Mouse (Mus musculus): ENCODE measurements at regions not wholly inside any gene's neighbourhood (a gene's known extent, or its start where the extent isn't known, plus 50 kb on each side); places are given as distances from the start of the nearest gene placed in this dataset.
A peak's percentile ranks its signal among the peaks of the same experiment; 100 is the strongest.
"Not testable (repeated sequence)": the region's sequence is repeated elsewhere in the genome, so short reads cannot be mapped to it uniquely, and the experiment has no call there.

- not testable (repeated sequence) for DNase-seq
Measured at GRCm38 (mm10) chr12:80055894-80056293, 56.9 kb downstream of the Zfp36l1 start.

- no peak for DNase-seq
Measured at GRCm38 (mm10) chr12:80055394-80055793, 57.4 kb downstream of the Zfp36l1 start.

DNA sequence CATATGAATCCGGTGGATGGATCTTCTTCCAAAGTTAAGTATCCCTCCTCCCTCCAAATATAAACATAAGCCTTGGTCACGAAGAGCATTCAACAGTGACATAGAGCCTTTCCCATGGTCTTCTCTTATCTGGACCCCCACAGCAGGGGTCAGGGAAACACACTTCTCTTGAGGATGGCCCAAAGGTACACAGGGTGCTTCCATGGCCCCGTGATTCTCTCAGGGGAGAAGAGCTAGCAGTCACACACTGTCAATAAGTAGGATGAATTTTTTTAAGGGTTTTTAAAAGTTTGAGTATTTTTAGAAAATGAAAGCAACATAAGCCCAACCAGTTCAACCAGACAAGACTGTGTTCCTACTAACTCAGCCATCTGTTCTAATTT lies 58.2 kb downstream of the Zfp36l1 start:
- no peak for DNase-seq

- peak in 1 of 2 experiments; percentile 30 for DNase-seq
Measured at GRCm38 (mm10) chr12:80053902-80054654, 58.7 kb downstream of the Zfp36l1 start.

GRCm38 (mm10) chr12:80048215-80048979 lies 64.4 kb downstream of the Zfp36l1 start:
- DNase-seq: peak; percentile 83 to 90

DNA sequence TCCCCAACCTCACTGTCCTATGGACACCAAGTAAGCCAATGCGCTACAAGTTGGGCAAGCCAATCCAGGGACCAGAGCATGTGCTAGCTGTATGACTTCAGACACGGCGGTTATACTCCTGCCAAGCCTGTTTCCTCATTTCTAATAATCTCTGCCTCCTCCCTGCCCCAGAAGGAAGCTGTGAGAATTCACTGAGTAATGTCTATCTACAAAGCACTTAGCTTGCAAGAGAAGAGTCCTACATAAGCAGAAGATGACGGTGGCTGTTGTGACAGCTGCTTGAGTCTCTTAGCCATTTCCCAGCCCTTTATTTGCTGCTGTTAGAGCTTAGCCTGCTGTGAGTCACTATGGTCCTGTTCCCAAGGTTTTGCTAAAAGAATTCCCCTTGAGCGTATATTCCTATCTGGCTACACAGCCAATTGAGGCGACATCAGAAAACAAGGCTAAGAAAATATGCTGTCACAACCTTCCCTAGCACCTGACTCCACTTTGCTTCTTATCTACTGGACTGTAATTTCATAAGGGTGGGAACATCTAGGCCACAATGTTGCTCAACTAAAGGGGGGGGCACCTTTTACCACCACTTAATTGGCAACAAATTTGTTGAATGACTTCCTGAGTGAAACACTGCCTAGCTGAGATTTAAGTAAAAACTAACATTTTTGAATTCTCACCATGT lies 66.0 kb downstream of the Zfp36l1 start:
- DNase-seq: peak; percentile 52 to 65

DNA sequence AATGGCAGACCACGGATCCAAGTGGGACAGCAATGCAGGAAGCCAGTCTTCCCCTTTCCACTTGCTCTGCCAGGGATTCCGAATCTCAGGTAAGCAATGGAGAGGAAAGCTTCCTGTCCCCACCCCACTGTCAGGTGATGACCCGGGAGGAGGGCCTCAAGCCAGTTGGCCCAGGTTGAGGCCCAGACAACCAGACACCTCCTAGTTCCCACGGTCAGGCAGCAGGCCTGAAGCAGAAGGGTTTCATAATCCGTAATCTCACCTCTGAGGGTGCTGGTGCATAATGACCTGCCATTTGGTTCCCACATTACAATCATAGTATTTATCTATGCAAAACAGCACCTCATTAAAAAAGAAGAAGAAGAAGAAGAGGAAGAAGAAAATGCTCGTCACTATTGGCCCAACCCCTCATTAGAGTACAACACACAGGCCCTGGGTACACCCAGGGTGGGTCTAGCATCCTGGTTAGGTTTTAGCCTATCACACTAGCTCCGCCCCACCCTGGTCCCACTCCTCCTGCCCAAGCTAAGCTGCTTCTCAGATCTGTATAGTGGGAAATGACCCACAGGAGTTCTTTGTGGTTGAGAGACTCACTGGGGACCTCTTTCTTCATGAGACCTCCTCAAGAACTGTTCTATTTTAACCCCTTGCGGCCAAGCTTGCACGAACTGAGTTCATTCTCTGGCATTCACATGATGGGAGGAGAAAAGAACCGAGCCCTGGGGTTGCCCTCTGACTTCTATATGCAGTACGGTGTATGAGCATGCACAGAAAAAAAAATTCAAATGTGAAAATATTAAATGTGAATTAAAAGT lies 71.1 kb downstream of the Zfp36l1 start:
- peak in 1 of 2 experiments; percentile 28 for DNase-seq

DNA sequence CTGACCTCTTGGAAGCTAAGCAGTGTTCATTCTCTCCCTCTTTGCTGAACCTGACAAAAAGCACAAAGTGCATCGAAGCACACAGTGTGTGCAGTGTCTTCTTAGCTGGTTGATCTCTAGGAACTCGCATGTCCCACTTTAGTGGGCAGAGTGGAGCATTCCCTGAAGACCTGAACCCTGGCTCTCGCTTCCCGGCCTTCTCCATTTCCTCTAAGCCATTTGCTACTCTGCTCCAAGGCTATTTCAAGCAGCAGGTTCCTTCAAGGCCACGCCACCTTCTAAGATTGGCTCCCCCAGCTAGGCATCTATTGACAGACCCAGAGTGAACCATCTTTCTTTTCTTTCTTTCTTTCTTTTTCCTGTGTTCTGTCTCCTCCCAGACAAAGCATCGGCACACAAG lies 71.8 kb downstream of the Zfp36l1 start:
- no peak for DNase-seq

- DNase-seq: no peak
Measured at GRCm38 (mm10) chr12:80040233-80040632, 72.6 kb downstream of the Zfp36l1 start.

GRCm38 (mm10) chr12:80039150-80039549 lies 73.7 kb downstream of the Zfp36l1 start:
- DNase-seq: no peak

- DNase-seq: no peak
Measured at GRCm38 (mm10) chr12:80035500-80036271, 77.1 kb downstream of the Zfp36l1 start.

DNA sequence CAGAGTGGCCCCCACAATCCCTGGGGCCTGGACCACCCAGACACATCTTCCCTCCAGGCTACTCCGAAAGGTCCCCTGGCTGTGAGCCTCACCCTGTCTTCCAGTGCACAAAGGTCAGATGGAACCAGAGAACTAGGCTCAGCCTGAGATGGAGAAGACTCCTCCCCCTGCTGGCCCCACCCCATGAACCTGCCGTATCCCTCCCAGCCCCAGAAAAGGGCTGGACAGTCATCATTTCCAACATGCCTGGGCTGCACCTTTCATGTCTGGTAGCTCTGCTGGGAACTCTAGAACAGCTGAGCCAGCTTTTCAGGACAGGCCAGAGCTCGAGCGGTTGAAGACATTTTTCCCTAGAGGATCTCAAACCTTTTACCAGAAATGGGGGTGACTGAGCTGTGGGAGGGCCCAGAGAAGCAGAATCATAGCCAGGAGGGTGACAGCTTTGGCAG lies 77.8 kb downstream of the Zfp36l1 start:
- no peak for DNase-seq

- DNase-seq: no peak
Measured at GRCm38 (mm10) chr12:80034100-80034499, 78.7 kb downstream of the Zfp36l1 start.

DNA sequence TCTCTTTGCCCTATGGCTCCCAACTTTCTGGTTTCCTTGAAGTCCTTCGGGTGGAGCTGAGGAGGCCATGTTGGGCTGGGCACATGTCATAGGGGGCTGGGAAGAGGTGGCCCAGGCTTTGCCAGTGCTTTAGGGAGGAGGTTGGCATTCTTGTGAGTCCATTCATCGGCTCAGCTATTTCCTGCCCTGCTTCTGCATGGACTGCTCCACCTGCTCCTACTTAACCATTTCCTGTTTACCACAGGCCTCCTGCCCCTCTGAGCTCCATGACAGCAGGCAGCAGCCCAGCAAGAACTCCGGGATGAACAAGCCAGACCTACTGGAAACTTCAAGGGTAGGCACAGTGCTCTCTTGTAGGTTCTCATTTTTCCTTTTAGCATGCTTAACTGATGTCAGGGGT lies 80.3 kb downstream of the Zfp36l1 start:
- no peak for DNase-seq

DNA sequence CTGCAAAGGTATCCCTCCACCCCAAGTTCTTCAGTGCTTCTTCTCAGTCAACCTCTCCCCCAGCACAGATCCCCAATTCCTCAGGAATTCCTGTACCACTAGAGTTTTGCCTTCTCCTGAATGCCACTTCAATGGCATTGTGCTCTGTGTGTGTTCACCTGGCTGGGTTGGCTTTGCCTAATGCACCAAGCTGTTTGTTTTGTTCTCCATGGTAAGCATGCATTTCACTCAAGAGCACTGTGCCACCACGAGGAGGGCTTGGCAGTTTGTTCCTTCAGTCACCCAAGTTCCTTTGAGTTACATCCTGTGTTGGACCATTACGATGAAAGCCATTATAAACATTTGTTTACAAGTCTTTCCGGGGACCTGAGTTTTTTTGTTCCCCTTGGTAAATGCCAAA lies 84.5 kb downstream of the Zfp36l1 start:
- DNase-seq: peak; percentile 66 to 74

DNA sequence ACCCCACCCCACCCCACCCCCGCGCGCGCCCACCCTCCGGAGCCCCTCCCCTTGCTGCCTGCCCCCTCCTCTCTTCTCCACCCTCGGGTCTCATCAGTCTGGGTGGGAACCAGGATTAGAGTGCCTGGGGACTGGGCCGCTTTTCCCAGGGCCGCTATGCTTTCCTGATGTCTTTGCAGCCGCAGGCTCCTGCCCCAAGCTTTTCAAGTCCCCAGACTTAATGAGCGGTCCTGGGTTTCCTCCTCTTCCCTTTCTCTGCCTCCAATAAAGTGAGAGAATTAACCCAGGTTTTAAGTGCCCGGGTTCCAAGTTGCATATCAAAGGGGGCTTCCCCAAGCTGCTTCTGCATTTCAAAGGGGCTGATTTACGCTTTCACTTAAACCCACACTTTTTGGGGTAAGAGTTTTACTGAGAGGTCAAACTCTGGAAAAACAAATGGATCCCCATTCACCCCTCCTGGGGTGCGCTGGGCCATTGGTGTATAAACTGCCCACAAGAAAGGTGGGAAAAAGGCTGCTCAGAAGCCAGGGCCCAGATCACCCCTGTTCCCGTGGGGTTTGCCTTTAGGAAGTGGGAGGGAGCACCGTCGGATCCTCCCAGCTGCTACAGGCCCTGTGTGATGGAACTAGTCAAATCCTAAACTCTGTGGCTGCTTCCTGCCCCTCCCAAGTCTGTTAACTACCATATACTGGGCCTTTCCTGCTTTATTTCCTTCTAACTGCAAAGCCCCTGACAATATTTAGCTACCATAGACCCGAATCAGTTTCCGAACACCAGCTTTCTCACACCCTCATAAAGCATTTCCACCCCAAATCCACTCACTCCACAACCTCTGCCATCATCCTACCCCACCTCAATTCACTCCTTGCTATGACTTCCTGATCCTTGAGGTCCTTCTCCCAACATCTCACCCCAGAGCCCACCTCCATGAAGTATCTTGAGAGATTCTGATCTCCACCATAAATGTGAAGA lies 89.4 kb downstream of the Zfp36l1 start:
- DNase-seq: no peak

- DNase-seq: no peak
Measured at GRCm38 (mm10) chr12:80022181-80023106, 90.4 kb downstream of the Zfp36l1 start.

GRCm38 (mm10) chr12:80021030-80021473 lies 91.8 kb downstream of the Zfp36l1 start:
- no peak for DNase-seq

GRCm38 (mm10) chr12:80018086-80018485 lies 94.7 kb downstream of the Zfp36l1 start:
- DNase-seq: peak; percentile 74 to 82

All from lung, adult 18-20 months (tissue).